Mouse (Mus musculus) brain, adult 2 months (tissue): ENCODE data around the gene Rasl10a.

ENCODE experiments used
- DNase-seq: peaks from one replicate; pipeline ENCODE4 v3.0.0; 2011; ENCODE audit warnings: low read depth, low spot score

The Rasl10a gene

DNA sequence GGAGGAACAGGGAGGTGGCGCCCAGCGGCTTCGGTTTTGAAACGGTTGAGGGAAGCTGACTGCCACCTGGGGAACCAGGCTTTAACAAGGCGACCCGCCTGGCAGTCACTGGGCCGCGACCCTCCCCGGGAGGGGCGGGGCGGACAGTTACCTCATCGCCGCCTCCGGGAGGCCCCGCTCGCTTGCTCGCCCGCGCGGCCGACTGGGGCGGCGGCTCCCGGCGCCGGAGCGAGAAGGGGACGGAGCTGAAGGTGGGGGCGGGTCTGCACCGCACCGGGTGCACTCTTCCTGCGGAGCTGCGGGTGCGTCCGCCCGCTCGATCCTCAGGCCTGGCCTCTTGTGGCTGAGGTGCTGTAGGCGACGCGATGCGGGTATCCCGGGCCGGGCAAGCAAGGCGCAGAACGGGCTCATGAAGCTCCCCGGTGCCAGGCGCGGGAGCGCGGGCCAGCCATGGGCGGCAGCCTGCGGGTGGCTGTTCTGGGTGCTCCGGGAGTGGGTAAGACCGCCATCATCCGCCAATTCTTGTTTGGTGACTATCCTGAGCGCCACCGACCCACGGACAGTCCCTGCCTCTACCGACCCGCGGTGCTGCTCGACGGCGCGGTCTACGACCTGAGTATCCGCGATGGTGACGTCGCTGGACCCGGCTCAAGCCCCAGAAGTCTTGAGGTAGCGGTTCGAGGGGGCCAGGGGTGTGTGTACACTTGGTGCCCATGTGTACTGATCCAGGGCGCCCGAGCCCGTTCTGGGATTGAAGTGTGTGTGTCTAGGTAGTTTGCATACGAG, at the start of gene Rasl10a:
Rasl10a (plus strand) TSS at position 273 of the 786 bp plus-strand sequence.
- DNase-seq = no peak

DNA sequence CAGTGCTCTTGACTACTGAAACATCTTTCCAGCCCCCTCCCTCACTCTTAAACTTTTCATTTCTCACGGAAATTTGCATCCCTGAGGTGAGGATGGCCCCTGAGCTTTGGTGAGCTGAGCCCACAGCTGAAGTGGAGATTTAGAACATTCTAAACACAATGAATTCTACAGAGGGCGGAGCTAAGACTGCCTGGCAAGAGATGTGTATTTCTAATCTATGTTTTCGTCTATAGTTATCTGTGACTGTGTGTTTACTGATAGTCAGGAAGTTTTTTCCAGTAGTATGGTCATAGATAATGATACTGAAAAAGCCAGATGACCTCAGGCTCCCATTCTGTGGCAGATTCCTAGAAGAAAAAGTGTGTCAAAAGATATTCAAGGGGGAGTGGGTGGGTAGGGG, 49.1 kb upstream of the Rasl10a start:
- DNase-seq = no peak

DNA sequence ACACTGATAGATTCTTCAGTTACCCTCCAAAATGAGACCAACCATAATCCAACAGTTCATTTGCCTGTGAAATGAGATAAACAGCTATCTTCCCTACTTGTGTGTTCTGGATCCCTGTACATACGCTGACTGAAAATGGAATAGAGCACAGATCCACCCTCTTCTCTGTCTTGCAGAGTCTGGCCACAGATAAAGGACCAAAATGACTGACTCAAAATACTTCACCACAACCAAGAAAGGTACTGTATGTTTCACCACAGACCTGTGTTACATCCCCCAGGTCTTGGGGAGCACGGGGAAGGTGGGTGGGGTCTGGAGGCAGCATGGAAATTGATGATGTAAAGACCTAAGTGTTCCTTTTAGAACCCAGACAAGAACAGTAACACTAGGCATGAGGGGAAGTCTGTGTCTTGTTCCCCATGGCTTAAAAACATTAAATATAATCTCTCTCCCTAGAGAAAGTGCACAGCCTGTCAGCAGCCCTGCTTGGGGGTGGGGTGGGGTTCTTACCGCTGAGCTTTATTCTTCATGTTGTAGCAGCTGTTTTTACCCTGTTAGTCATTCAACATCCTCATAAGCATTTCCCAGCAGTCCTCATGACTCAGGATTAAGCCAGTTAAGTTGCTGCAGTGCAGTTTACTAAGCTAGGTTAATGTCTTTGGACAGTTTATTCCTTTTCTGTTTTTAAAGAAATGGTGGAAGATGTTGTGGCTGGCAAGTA, 48.4 kb upstream of the Rasl10a start:
- peak; percentile 75 for DNase-seq

DNA sequence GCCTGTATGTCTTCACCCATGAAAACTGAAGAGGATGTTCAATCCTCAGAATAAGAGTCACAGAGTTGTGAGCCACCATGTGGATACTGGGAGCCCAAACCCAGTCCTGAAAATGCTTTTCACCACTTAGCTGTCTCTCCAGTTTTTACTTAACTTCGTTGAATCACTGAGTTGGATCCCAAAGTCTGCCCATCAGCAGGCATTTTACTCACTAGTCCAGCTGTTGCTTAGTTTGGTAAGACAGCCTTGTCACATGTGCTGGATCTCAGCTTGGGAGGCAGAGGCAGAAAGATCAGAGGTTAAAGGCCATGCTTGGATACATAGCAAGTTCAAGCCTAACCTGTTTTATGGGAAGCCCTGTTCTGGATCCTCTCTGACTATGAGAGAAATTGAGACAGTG, 47.7 kb upstream of the Rasl10a start:
- no peak for DNase-seq

DNA sequence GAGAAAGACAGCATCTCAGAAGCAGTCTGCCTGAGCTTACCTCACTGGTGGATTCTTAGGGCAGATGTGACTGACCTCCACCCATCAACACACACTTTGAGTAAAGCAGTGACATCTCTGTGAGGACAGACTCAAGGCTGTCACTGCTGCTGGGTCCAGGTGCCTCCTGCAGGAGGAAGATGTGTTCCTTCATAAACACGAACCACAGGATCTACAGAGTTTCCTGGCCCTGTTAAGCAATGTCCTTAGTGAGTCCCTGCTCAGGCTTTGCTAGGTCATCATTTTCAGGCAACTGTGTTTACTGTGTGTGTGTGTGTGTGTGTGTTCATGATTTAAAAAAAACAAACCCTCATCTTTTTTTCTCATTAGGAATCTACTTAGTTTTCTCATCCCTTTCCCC, 46.4 kb upstream of the Rasl10a start:
- no peak for DNase-seq

DNA sequence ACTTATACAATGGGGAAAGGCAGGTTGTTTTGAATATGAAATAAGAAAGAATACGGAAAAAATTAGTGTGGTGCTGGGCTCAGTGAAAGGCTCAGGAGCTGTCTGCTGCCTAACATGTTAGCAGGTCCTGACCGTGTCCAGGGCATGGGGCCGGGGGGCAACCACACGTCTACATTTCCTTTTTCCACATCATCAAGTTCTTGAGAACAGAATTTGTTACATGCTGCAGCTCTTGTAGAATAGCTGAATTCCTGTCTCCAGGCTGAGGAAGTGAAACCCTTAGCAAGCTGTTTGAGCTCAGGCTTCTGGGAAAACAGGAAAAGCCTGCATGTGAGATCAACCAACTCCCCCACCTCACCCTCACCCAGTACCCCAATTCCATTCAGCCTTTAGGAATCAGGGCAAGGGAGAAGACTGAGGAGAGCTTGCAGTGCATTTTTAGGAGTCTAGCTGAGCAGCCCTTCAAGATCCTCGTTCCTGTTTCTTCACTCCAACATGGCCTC, 45.7 kb upstream of the Rasl10a start:
- no peak for DNase-seq

DNA sequence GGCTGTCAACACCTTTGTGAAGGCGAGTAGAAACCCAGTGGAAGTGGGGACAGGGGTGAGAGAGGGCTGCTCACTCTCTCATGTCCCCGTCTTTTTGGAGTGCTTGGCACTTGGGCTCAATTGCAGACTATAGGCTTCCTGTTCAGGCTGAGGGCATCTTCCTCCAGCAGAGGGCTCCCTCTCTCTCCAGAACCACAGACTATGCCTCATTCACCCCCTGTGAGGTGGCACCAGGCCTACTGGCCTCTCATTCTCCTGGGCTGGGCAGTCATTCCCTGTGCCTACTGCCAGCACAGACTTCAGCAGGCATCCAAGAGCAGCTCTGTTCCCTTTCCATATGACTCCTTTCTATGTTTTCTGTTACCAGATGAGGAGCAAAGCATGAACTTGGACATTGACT, 42.2 kb upstream of the Rasl10a start:
- DNase-seq = peak; percentile 97

DNA sequence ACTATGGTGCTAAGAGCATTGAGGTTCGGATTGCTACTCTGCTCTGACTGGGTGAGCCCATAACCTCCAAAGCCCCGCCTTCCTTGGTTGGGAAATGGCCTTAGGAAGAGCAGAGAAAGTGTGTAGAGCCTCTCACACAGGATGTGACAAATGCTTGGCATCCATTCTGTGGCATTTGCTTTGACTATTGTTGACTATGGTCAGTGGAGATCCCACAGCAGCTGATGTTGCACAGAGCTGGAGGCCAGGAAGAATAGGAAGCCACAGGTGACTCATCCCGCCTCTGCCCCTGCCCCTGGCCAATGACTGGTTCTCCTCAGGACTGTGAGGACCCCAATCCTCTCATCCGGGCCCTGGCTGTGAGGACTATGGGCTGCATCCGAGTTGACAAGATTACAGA, 41.6 kb upstream of the Rasl10a start:
- no peak for DNase-seq

DNA sequence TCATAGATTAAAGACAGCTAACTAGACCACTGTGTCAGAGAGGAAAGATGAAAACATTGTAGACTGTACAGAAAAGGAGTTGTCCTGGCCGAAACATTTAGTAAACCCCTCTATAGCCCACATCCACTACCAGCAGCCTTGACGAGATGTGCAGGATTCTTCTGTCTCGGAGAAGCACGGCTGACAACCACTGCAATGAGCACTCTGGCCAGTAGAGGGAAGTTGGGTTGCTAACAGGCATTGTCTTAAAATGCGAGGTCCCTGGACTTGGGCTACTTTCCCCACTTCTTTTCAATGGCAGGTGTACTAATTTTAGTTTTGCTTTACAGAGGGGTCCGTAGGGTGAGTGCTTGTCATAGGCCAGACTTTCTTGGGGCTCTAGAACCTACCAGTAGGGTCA, 40.4 kb upstream of the Rasl10a start:
- peak; percentile 65 for DNase-seq

DNA sequence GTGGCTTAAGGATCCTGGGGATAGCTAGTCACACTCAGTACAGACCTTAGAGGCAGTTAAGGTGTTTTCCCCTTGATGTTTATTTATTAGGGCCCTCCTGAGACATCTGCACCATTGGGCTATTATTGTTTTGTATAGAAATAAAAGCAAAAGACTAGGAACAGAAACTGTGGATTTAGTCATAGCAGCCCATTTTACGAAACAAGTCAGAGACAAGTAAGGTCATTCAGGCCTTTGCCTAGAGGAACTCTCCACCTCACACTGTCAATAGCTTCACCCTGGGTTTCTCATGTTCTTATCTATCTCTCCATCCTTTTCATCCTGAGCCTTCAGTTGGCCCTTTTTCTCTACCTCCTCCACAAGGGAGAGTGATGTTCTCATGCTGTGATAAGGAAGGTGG, 32.8 kb upstream of the Rasl10a start:
- DNase-seq = no peak

DNA sequence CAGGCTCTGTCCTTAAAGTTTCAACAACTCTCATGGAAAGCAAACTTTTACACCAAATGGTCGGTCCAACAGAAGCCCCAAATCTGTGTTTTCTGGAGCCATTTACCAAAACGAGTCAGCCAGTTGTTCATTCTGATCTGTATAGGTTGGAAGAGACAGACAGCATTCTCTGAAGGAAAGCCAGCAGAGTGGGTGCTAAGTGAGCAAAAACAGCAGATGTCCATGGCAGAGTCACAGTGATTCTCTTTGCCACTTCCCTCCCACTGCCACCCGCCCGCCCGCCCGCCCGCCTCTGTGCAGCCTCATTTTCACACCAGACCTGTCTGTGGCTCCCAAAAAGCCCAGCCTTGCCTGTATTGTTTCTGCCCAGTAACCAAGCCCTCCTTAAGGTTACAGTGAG, 29.7 kb upstream of the Rasl10a start:
- peak; percentile 91 for DNase-seq

DNA sequence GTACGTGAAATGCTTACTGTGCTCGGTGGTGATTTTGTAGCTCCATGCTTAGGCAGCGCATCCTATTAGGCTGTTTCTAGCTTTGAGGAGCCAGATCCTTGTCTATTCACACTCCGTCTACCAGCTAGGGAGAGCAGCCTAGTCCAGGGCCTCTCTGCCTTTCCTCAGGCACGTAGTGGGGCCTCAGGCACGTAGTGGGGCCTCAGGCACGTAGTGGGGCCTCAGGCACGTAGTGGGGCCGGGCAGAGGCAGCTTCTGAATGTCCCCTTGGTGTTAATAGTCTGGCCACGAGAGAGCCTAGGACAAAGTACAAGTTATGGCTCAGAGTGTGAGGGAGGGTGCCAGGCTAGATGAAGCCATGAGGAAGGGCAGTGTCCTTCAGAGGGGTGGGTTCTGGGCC, 25.2 kb upstream of the Rasl10a start:
- DNase-seq = no peak

DNA sequence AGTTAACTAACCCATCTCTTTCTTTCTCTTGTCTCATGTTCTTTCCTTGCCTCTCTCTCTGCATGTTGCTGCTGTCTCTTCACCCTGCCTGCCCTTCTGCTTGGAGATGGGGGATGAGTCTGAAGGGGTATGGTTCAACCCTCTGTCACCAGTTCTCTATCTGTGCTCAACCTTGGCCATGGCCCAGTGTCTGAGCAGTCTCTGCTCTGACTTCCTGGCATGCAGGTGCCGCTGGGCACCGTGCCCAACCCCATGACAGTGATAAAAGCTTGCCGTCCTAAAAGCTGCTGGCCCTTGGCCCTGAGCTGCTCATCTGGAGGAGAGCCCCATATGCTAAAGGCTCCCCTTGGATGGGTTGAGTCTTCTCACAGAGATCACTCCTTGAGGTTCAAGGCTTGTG, 24.8 kb upstream of the Rasl10a start:
- peak; percentile 79 for DNase-seq

DNA sequence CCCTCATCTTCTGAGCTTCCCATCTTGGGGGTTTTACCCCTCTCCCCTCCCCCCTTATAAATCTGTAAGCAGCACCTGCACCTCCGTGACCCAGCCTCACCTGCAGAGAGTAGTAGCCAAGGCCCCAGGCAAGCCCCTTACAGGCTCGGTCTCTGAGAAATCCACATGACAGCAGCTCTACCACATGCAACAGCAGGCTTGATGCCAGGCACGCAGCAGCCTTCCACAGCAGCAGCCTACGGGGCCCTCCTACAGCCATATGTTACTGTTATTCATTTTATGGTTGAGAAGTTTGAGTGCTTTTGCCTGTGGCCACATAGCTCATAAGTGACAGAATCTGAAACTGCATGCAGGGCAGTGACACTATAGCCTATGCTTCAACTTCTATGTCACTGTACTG, 22.5 kb upstream of the Rasl10a start:
- DNase-seq = peak; percentile 91

DNA sequence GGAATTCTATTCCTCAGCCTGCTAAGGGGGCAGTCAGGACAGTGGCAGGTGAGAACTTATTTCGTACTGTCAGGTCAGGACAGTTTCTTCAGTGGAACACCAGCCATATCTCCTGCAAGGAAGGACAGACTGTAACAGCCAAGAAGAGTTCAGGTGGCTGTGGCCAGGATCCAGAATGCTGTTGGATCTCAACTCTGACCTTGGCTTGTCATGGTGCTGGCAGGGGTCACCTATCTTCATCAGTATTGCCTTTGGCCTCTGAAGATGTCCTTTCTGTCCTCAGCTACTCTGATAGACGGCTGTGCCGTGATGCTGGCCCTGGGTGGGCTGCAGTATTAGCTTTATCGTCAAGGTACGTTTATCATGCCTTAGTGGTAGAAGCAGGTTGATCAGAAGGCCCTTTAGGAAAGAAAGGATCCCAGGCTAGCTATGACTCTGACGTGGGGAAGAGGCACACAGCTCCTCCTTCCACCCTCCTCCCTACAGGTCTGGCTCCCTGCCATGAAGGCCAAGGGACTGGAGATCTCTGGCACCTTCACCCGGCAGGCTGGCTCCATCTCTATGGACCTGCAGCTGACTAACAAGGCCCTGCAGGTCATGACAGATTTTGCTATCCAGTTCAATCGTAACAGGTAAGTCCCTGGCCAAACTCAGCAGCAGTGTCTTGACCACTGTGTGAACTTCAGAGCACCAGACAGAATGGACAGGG, 20.6 kb upstream of the Rasl10a start:
- peak; percentile 90 for DNase-seq

DNA sequence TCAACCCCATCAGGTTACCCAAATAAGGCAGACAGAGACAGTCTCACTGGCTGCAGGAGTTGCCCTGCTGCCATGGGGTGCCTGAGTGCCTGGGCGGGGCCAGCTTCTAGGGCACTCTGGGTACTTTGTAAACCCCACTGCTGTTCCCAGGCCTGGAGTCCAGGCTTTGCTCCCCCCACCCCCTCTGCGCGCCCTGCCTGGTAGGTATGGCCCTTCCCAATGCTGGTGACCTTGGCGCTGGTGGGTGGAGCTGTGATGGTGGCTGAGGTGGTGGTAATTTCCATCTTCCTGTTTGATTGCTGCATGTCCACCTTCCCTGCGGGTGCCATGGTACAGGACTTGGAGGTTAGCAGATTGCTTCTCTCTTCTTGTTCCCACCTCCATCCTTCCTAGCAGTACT, 17.3 kb upstream of the Rasl10a start:
- no peak for DNase-seq

DNA sequence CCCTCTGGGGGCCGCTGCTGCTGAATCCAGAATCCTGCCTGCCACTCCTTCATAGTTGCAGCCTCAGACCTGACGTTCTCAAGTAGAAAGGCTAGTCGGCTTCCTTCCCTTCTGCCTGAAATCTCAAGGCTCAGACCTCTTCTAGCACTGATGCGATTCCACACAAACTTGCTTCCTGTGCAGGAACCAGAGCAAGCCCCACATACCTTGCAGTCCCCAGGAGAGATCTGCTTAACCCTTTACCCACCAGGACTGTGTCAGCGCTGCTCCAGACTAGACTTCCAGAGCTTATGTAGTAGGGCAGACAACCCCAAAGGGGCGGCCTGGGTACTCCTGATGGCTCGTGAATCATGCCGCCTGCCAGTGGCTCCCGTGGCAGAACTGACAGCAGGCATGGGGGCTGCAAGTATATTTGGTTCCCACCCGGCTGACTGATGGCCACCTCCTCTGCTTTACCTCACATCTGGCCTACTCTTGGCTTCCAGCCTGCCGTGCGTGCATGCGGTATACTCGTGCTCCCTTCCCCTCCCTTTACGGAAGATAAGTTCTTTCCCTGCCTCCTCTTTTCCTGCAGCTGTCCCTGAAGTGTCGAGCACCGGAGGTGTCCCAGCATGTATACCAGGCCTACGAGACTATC, 16.7 kb upstream of the Rasl10a start:
- DNase-seq = peak; percentile 86

DNA sequence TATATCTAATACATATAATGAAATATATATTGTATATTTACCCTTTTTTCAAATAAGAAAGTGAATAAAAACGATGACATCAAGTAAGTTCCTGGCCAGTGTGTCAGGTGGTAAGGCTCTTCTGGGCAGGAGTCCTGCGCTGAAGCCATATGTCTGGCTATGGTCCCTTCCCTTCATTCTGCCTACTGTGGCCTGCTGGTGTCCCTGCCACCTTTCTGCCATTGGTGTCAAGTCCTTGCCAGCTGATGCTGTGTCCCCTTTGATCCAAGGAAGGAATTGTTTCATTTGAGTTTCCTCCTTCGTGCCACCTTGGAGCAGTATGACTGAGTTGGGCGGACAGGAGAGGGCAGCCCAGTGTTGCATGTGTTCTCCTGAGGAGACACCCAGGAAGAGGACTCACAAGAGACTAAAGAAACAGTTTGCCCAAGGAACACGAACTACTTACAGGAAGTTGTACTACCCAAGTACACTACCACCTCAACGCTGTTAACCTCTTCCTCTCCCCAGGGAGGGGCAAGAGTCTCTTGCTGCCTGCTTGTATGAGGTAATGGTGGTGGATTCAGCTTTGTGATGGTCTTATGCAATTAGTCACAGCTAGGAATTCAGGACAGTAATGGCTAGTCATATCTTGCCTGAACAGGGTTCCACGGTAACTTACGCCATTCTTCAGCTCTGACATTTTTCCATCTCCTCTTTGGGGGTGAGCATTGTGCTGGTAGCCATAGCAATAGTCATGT, 15.1 kb upstream of the Rasl10a start:
- DNase-seq = peak; percentile 85

DNA sequence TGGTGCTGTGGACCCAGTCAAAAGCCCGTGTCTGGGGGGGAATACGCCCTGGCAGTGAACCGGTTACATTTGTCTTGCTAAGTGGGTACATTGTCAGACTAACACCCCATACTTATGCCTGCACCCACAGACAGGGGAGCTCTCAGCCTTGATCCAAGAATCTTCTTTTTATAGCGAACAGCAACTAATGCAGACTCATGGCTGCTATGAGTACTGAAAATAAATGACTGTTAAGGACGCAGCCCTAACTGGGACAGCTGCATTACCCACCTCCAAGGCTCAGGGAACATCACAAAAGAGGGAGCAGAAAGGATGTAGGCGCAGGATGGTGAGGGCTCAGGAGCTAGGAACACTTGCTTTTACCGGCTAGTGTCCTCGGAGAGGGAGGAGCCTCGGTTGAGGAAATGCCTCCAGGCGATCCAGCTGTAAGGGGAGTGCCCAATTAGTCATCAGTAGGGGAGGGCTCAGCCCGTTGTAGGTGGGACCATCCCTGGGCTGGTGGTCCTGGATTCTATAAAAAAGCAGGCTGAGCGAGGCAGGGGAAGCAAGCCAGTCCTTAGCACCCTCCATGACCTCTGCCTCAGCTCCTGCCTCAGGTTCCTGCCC, 11.5 kb upstream of the Rasl10a start:
- peak; percentile 87 for DNase-seq

DNA sequence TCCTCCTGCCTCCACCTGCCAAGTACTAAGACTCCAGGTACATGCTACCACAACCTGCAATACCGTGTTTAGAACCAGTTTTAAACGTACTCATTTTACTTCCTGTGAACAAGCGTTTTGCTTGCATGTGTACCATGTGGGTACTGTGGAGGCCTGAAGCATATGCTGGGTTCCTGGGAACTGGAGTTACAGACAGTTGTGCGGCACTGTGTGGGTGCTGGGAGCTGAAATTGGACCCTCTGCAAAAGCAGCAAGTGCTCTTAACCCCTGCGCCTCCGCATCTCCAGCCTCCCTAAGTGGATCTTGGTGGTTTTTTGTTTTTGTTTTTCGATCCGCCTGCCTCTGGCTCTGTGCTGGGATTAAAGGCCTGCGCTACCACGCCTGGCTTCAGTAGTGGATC, 6.3 kb upstream of the Rasl10a start:
- DNase-seq = peak; percentile 66
